Mouse (Mus musculus): Measurements from ENCODE around the gene Fastkd1. TPM values are rescaled to one million over a fixed set of nuclear protein-coding genes. Genes with fewer than 3 reads are reported as not detected.

The Fastkd1 gene
- polyA plus RNA-seq, 1 experiment = 7.8 TPM

DNA sequence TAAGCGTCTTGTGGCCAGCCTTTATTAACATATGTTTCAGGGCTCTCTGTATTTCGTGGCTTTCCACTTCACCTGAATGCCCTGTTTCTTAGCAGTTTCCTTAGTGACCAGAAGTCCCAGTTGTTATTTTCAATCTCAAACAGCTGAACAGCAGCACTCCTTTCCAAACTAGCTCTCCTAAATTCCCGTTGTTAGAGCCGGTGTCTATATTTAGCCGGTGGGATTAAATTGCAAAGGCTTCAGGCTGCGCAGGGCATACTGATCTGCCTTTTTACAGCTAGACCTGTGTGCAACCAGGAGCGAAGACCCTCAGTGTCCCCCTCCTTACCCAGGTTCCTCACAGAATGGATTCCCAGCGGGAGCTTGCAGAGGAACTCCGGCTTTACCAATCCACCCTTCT lies 43.5 kb downstream of the Fastkd1 start, which contains the start of gene Klhl41:
Gene Klhl41, plus strand, starts transcription at position 268 of the 400 bp plus-strand sequence.
- Histone ChIP-seq H3K36me3 (ENCODE audit: control insufficient read depth, insufficient read depth, low read length) (no peaks in the 10 kb centered on the region), H3K27ac (ENCODE audit: control insufficient read depth, insufficient read depth, low read depth, low read length) (no peak within 1 kb of the TSS), H3K27me3 (ENCODE audit: control insufficient read depth, insufficient read depth, low read length) (no peaks in the 10 kb centered on the region), H3K4me3 (ENCODE audit: control insufficient read depth, low read depth, low read length) (peak within 1 kb of the TSS; percentile 42), H3K4me1 (ENCODE audit: control insufficient read depth, insufficient read depth, low read length) (no peaks in the 10 kb centered on the region; the same call in 1 of the 2 replicates)
- TF ChIP-seq POLR2A (IDR thresholded peaks at IDR 0.05; ENCODE audit: control insufficient read depth, low read depth, low read length) (no peak), CTCF (IDR thresholded peaks at IDR 0.05; ENCODE audit: control insufficient read depth, insufficient read depth, insufficient replicate concordance, low read depth, low read length) (no peak)

DNA sequence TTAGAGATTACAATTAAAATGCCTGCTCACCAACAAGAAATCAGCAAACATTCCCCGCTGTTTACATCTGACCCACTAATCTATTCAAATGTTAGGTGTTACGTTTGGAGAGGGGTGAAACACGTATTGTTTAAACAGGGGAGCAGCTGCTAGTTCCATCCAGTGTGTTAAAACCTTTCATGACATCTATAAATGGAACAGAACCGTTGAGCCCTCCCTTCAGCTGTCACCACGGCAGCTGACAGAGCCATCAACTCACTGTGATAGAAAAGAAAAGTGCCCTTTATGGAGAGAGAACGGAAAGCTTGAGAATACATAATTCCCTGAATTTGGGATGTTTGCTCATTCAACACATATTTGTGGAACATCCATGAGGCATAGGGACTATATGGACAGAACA lies 44.9 kb downstream of the Fastkd1 start:
- no peak overlapping the region for H3K4me3 ChIP-seq (ENCODE audit: control insufficient read depth, low read depth, low read length)

DNA sequence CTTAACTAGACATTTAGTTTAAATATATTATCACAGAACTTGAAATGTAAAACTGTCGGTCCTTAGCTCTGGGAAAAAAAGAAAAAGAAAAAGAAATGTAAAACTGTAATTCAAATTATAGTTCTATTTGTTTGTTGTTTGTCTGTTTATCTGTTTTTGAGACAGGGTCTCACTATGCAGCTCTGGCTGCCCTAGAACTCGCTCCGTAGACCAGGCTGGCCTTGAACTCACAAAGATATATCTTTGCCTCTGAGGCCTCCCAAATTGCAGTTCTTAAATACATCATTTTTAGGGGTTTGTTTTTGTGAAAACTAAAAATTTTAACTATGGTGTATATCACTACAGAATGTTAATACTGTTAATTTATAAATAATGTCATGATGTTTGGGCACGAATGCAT lies 45.7 kb downstream of the Fastkd1 start:
- no peaks in the 10 kb centered on the region; the same call in 1 of the 2 replicates for H3K4me1 ChIP-seq (ENCODE audit: control insufficient read depth, insufficient read depth, low read length)
- H3K36me3 ChIP-seq (ENCODE audit: control insufficient read depth, insufficient read depth, low read length) = no peaks in the 10 kb centered on the region
- TF ChIP-seq POLR2A (IDR thresholded peaks at IDR 0.05; ENCODE audit: control insufficient read depth, low read depth, low read length) (no peak), CTCF (IDR thresholded peaks at IDR 0.05; ENCODE audit: control insufficient read depth, insufficient read depth, insufficient replicate concordance, low read depth, low read length) (no peak)
- H3K27me3 ChIP-seq (ENCODE audit: control insufficient read depth, insufficient read depth, low read length) = no peaks in the 10 kb centered on the region
- H3K4me3 ChIP-seq (ENCODE audit: control insufficient read depth, low read depth, low read length) = no peak overlapping the region
- H3K27ac ChIP-seq (ENCODE audit: control insufficient read depth, insufficient read depth, low read depth, low read length) = no peak overlapping the region

More for the DNA sequence above, 44.9 kb downstream of the Fastkd1 start:
- no peak overlapping the region for H3K27ac ChIP-seq (ENCODE audit: control insufficient read depth, insufficient read depth, low read depth, low read length)
- no peak for TF ChIP-seq CTCF (IDR thresholded peaks at IDR 0.05; ENCODE audit: control insufficient read depth, insufficient read depth, insufficient replicate concordance, low read depth, low read length)
- TF ChIP-seq POLR2A (IDR thresholded peaks at IDR 0.05; ENCODE audit: control insufficient read depth, low read depth, low read length) = no peak
- no peaks in the 10 kb centered on the region; the same call in 1 of the 2 replicates for H3K4me1 ChIP-seq (ENCODE audit: control insufficient read depth, insufficient read depth, low read length)
- H3K36me3 ChIP-seq (ENCODE audit: control insufficient read depth, insufficient read depth, low read length) = no peaks in the 10 kb centered on the region
- H3K27me3 ChIP-seq (ENCODE audit: control insufficient read depth, insufficient read depth, low read length) = no peaks in the 10 kb centered on the region

DNA sequence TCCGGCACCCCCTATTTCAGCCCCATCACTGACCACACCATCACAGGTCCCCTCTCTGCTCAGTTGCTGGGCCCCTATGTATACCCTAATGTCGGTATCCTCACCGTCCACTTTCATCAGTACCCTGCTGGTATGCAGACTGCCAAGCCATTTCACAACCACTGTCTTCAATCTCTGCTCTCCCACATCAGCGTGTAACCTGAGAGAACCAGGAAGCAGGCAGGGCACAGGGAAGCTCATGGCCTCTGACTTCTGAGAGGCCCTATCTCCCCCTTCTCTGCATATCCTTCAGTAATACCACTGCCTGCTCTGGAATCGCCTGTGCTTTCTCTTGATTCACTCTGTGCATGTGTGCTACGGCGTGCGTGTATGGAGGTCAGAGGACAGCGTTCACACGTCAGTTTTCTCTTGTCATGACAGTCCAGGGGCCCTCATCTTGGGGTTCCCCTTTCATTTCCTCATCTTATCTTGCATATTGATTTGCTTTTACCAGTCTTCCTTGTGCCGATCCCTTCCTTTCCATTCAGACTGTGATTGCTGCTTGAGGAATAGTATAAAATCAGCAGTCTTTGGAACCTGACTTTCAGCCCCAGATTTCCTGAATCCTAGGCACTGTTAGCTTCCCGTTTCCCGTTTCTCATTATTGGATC lies 49.4 kb downstream of the Fastkd1 start:
- H3K36me3 ChIP-seq (ENCODE audit: control insufficient read depth, insufficient read depth, low read length) = no peaks in the 10 kb centered on the region
- H3K4me3 ChIP-seq (ENCODE audit: control insufficient read depth, low read depth, low read length) = no peak overlapping the region
- H3K27me3 ChIP-seq (ENCODE audit: control insufficient read depth, insufficient read depth, low read length) = no peaks in the 10 kb centered on the region
- H3K4me1 ChIP-seq (ENCODE audit: control insufficient read depth, insufficient read depth, low read length) = no peaks in the 10 kb centered on the region
- H3K27ac ChIP-seq (ENCODE audit: control insufficient read depth, insufficient read depth, low read depth, low read length) = no peak overlapping the region
- TF ChIP-seq CTCF (IDR thresholded peaks at IDR 0.05; ENCODE audit: control insufficient read depth, insufficient read depth, insufficient replicate concordance, low read depth, low read length) (no peak), POLR2A (IDR thresholded peaks at IDR 0.05; ENCODE audit: control insufficient read depth, low read depth, low read length) (no peak)

DNA sequence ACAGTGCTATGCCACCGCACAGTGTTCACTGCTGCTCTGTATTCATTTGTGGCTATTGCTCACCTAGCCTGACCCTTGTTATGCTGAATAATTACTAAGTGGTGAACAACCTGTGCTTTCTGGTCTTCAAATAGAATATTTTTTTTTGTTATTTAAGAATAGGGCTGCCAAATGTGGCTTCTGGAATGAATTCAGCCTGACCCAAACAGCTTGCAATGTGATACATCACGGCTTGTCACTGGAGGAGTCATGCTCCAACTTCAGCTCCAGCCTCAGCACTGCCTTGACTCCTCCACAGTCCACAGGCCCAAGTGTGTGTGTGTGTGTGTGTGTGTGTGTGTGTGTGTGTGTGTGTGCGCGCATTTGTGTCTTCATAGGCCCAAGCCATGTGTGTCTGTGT lies 54.0 kb downstream of the Fastkd1 start:
- H3K4me1 ChIP-seq (ENCODE audit: control insufficient read depth, insufficient read depth, low read length) = no peaks in the 10 kb centered on the region
- no peaks in the 10 kb centered on the region for H3K36me3 ChIP-seq (ENCODE audit: control insufficient read depth, insufficient read depth, low read length)
- no peak for TF ChIP-seq CTCF (IDR thresholded peaks at IDR 0.05; ENCODE audit: control insufficient read depth, insufficient read depth, insufficient replicate concordance, low read depth, low read length)
- no peak for TF ChIP-seq POLR2A (IDR thresholded peaks at IDR 0.05; ENCODE audit: control insufficient read depth, low read depth, low read length)
- H3K4me3 ChIP-seq (ENCODE audit: control insufficient read depth, low read depth, low read length) = no peak overlapping the region
- H3K27ac ChIP-seq (ENCODE audit: control insufficient read depth, insufficient read depth, low read depth, low read length) = no peak overlapping the region
- no peaks in the 10 kb centered on the region for H3K27me3 ChIP-seq (ENCODE audit: control insufficient read depth, insufficient read depth, low read length)

DNA sequence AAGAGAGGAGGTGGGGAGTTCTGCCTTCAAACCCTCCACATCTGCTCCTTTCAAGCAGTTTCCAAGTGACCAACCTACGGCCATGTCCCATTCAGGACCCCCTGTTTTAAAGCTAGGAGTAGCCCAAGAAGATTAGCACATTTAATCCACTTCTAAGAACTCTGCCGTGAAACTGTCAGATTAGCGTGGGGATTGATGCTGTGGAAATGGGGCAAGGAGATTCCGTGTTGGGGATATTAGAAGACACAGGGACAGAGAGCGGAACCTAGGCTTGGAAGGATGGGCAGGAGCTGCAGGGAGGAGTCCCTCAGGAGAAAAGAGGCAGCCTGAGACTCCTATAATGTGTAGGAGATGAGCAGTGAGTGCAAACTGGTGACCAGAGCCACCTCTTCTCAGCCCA lies 63.6 kb downstream of the Fastkd1 start:
- Histone ChIP-seq H3K27me3 (ENCODE audit: control insufficient read depth, insufficient read depth, low read length) (no peaks in the 10 kb centered on the region), H3K4me1 (ENCODE audit: control insufficient read depth, insufficient read depth, low read length) (no peaks in the 10 kb centered on the region)
- no peak for TF ChIP-seq CTCF (IDR thresholded peaks at IDR 0.05; ENCODE audit: control insufficient read depth, insufficient read depth, insufficient replicate concordance, low read depth, low read length)
- TF ChIP-seq POLR2A (IDR thresholded peaks at IDR 0.05; ENCODE audit: control insufficient read depth, low read depth, low read length) = no peak

DNA sequence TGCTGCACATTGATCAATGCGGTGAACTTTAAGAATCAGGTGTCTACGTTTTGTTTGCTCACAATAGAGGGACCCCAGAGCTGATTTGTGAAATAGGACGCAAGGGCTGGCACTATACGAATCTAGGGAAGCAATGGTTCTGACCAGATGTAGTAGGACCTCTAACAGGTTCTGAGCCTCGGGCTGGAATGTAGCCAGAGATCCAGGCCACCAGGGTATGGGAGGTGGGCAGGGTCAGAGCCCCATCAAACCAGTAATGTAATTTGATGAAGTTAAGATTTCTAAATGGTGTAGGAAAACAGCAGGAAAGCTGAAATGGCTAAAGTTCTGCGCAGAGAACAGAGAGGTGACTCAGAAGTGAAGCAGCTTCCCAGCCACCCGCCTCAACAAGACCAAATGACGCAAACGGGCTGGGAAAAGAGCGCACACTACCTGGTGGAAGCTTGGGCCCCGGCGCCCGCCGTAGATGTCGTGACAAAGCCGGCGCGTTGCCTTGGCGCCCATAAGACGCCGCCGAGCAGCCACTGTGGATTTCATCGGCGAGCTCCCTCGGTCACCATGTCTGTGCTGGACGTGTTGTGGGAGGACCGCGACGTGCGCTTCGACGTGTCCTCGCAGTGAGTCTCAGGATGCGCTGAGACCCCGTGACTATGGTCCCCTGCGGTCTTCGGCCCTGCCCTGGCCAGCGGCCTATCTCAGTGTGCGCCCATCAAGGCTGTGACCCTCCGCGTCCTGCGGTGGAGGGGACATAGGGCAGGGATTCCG lies 66.4 kb downstream of the Fastkd1 start, which contains the start of gene Bbs5:
Gene Bbs5, plus strand, starts transcription at position 446 of the 765 bp plus-strand sequence.
- TF ChIP-seq POLR2A (IDR thresholded peaks at IDR 0.05; ENCODE audit: control insufficient read depth, low read depth, low read length) (peak; percentile 86), CTCF (IDR thresholded peaks at IDR 0.05; ENCODE audit: control insufficient read depth, insufficient read depth, insufficient replicate concordance, low read depth, low read length) (no peak)
- H3K27ac ChIP-seq (ENCODE audit: control insufficient read depth, insufficient read depth, low read depth, low read length) = peak within 1 kb of the TSS; percentile 69

More for the DNA sequence above, 63.6 kb downstream of the Fastkd1 start:
- H3K27ac ChIP-seq (ENCODE audit: control insufficient read depth, insufficient read depth, low read depth, low read length) = no peak overlapping the region
- H3K36me3 ChIP-seq (ENCODE audit: control insufficient read depth, insufficient read depth, low read length) = no peaks in the 10 kb centered on the region
- H3K4me3 ChIP-seq (ENCODE audit: control insufficient read depth, low read depth, low read length) = peak overlapping the region; percentile 58

More for the DNA sequence above, 66.4 kb downstream of the Fastkd1 start, which contains the start of gene Bbs5:
- H3K4me3 ChIP-seq (ENCODE audit: control insufficient read depth, low read depth, low read length) = peak within 1 kb of the TSS; percentile 89
- H3K4me1 ChIP-seq (ENCODE audit: control insufficient read depth, insufficient read depth, low read length) = no peaks in the 10 kb centered on the region
- H3K27me3 ChIP-seq (ENCODE audit: control insufficient read depth, insufficient read depth, low read length) = no peaks in the 10 kb centered on the region
- no peaks in the 10 kb centered on the region for H3K36me3 ChIP-seq (ENCODE audit: control insufficient read depth, insufficient read depth, low read length)
